ENCODE assay signal across 30 mouse cellular contexts in the genomic region with DNA sequence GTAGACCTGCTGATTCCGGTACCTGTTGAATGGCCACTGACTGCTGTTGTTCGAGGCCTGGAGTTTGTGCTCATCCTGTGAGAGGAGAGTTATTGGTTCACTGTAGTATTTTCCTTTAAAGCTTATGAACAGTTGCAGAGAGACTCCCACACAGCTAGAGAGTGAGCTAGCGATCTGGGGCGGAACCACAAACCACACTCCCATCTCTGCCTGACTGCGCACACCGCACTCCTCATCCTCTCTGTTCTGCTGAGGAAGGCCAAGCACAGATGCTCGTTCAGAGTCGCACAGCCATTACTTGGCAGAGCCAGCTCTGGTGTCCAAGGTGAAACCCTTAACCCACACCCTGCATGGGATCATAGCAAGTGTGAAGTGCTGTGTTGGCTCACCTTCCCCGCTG. TPM values are rescaled to one million over a fixed set of nuclear protein-coding genes. Genes with fewer than 3 reads are reported as not detected.
DNase-seq lines count a peak whose midpoint lies in the region; ATAC-seq lines count a peak whose summit lies in the region.
"Had no signal": no experiment of that assay in that cellular context is flagged by ENCODE, and none has a peak within 500 bp of the region (broad histone marks: within the 10 kb centered on the region; RNA-seq: fewer than 3 reads in every experiment).

No protein-coding gene starts in this region.

- WGBS in limb, embryonic 10.5 days, result 92% methylated on average over 9 of the region's 9 CpGs

- no peaks in the 10 kb centered on the region for H3K36me3 ChIP-seq in limb, embryonic 10.5 days
- H3K36me3 ChIP-seq: forebrain, embryonic 10.5 days; hindbrain, embryonic 12.5 days; hindbrain, embryonic 15.5 days had no signal

- H3K27me3 ChIP-seq in limb, embryonic 10.5 days (ENCODE audit: low read depth, poor library complexity, severe bottlenecking), result peaks cover 17% of the 10 kb centered on the region

- DNase-seq in frontal cortex, postnatal 10 days (ENCODE audit: low spot score in 2 of 2), result no peak
- peak; percentile 52 to 60 for DNase-seq in layer of hippocampus, adult 18-20 months (ENCODE audit: low spot score in 2 of 2)
- DNase-seq in layer of hippocampus, adult 9-10 months (ENCODE audit: low spot score), result no peak
- peak; percentile 37 for DNase-seq in right cerebral cortex, adult 18-20 months
- no peak for DNase-seq in right cerebral cortex, postnatal 25 days
- DNase-seq in limb, embryonic 10.5 days (ENCODE audit: low spot score), result no peak
- DNase-seq: adrenal gland, adult 8-10 months; adrenal gland, postnatal 25 days; cerebellum, adult 18-20 months; cerebellum, adult 9-10 months; cerebellum, postnatal 14 days; gastrocnemius, postnatal 14 days; heart, adult 11 months had no signal

- peaks cover 20% of the 10 kb centered on the region for H3K4me1 ChIP-seq in limb, embryonic 10.5 days
- H3K4me1 ChIP-seq: forebrain, embryonic 13.5 days; hindbrain, embryonic 12.5 days; hindbrain, embryonic 15.5 days had no signal

- ATAC-seq in frontal cortex, adult (ENCODE audit: low TSS enrichment), result peak; percentile 88; the same call in 1 of the 2 replicates
- ATAC-seq: activated CD4-positive, CD25-positive, alpha-beta regulatory T cell, adult 4 months; forebrain, embryonic 13.5 days; forebrain, embryonic 16.5 days had no signal

- H3K4me3 ChIP-seq in limb, embryonic 10.5 days, result no peak overlapping the region
- H3K4me3 ChIP-seq: forebrain, embryonic 10.5 days; forebrain, embryonic 13.5 days; hindbrain, embryonic 12.5 days; hindbrain, embryonic 15.5 days had no signal

- H3K9me3 ChIP-seq in limb, embryonic 10.5 days (replicated peaks), result no peaks in the 10 kb centered on the region
- H3K9me3 ChIP-seq: forebrain, embryonic 10.5 days; forebrain, embryonic 13.5 days; hindbrain, embryonic 12.5 days; hindbrain, embryonic 15.5 days had no signal

- no peak overlapping the region for H3K27ac ChIP-seq in limb, embryonic 10.5 days
- H3K27ac ChIP-seq: forebrain, embryonic 10.5 days; forebrain, embryonic 13.5 days; hindbrain, embryonic 12.5 days; hindbrain, embryonic 15.5 days had no signal

RNA-seq across cellular contexts. Expression of gene Pnpla3, which starts 11.1 kb away (rescaled TPM):
- 1 to 10 TPM; 6.4 to 7.4 TPM for total RNA-seq in layer of hippocampus, adult 18-20 months (2021)
- polyA plus RNA-seq in limb, embryonic 10.5 days (2016; fragmentation: Nextera tagmentation; extraction: Ambion mirVana), result 0.10 and 0.19 TPM in 2 replicates
- total RNA-seq: hematopoietic stem cell, adult 5-6 weeks had no signal
- polyA plus RNA-seq: activated CD4-positive, CD25-positive, alpha-beta regulatory T cell, adult 4 months had no signal

RNA-seq across cellular contexts. Expression of gene Samm50, which starts 13.3 kb away (rescaled TPM):
- 100 to 1,000 TPM; 103 to 105 TPM for total RNA-seq in layer of hippocampus, adult 18-20 months (2021)
- polyA plus RNA-seq in limb, embryonic 10.5 days (2016; fragmentation: Nextera tagmentation; extraction: Ambion mirVana), result 117 and 118 TPM in 2 replicates

RNA-seq across cellular contexts. Expression of gene Parvb, which starts 53.1 kb away (rescaled TPM):
- total RNA-seq in layer of hippocampus, adult 18-20 months (2021), result 10 to 100 TPM; 28.8 to 29.5 TPM
- polyA plus RNA-seq in limb, embryonic 10.5 days (2016; fragmentation: Nextera tagmentation; extraction: Ambion mirVana), result 9.0 and 11.0 TPM in 2 replicates

RNA-seq across cellular contexts. Expression of gene Pnpla5, which starts 55.8 kb away (rescaled TPM):
- not detected for total RNA-seq in layer of hippocampus, adult 18-20 months (2021)
- polyA plus RNA-seq in limb, embryonic 10.5 days (2016; fragmentation: Nextera tagmentation; extraction: Ambion mirVana), result not detected in 2 replicates
- total RNA-seq: adrenal gland, postnatal 25 days; gastrocnemius, postnatal 14 days; gastrocnemius, postnatal 4 days; heart, adult 8-10 months; heart, postnatal 25 days; hematopoietic stem cell, adult 5-6 weeks had no signal
- polyA plus RNA-seq: activated CD4-positive, CD25-positive, alpha-beta regulatory T cell, adult 4 months; embryonic facial prominence, embryonic 11.5 days; embryonic facial prominence, embryonic 14.5 days; forebrain, embryonic 10.5 days; forebrain, embryonic 13.5 days; forebrain, embryonic 16.5 days; frontal cortex, adult 2 months; heart, embryonic 11.5 days; heart, embryonic 14.5 days; heart, postnatal 0 days; hindbrain, embryonic 12.5 days; hindbrain, embryonic 15.5 days had no signal

Comparison
In these comparisons a context has a peak if more than half of its experiments do, and no peak if none do; other contexts are left out.
1. DNase-seq: peak in layer of hippocampus, adult 18-20 months (2 of 2) and right cerebral cortex, adult 18-20 months (single experiment); none in frontal cortex, postnatal 10 days (0 of 2), layer of hippocampus, adult 9-10 months (single experiment), right cerebral cortex, postnatal 25 days (single experiment) and limb, embryonic 10.5 days (single experiment).